13 mouse cellular contexts compared by ENCODE assay signal in the genomic region with DNA sequence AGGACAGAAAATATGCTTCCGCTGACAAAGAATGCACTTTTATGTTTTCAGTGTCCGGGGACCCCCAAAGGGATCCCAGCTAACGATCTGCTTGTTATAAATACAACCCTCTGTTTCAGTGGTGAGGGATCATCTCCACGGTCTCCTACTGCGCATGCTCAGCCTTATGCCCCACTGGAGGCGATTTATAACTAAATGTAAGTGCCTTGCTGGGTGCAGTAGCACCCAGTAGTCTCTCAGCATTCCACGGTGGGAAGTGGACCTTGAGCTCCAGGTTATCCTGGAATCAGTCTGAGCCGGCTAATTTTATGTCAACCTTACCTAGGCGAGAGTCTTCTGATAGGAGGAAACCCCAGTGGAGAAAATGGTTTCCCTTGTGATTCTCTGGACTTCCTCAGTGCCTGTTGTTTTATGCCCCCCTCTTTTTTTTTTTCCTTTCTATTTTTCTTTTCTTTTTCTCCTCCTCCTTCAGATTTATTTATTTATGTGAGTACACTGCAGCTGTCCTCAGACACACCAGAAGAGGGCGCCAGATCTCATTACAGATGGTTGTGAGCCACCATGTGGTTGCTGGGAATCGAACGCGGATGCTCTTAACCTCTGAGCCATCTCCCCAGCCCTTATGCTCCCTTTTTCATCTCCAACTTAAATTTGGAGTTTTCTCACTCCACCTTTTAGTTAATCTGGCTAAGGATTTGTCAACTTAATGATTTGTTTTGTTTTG. TPM values are rescaled to one million over a fixed set of nuclear protein-coding genes. Genes with fewer than 3 reads are reported as not detected.
DNase-seq lines count a peak whose midpoint lies in the region; ATAC-seq lines count a peak whose summit lies in the region.
"Had no signal": no experiment of that assay in that cellular context is flagged by ENCODE, and none has a peak within 500 bp of the region (broad histone marks: within the 10 kb centered on the region; RNA-seq: fewer than 3 reads in every experiment).

No protein-coding gene starts in this region.

- H3K4me3 ChIP-seq in forebrain, embryonic 12.5 days (replicated peaks) = no peak overlapping the region
- no peak overlapping the region for H3K4me3 ChIP-seq in forebrain, embryonic 16.5 days (replicated peaks; ENCODE audit: low read length)
- 0 out of 2 replicates have a peak overlapping the region, but pooled peaks have one; percentile 15 for H3K4me3 ChIP-seq in kidney, embryonic 16.5 days (ENCODE audit: low read length)
- no peak overlapping the region for H3K4me3 ChIP-seq in neural tube, embryonic 13.5 days
- H3K4me3 ChIP-seq: embryonic facial prominence, embryonic 12.5 days had no signal

- peak overlapping the region; percentile 10; the same call in 1 of the 2 replicates for H3K4me2 ChIP-seq in forebrain, embryonic 12.5 days
- no peak overlapping the region for H3K4me2 ChIP-seq in forebrain, embryonic 16.5 days (ENCODE audit: low read length)
- H3K4me2 ChIP-seq in kidney, embryonic 16.5 days (replicated peaks; ENCODE audit: low read depth, low read length) = peak overlapping the region; percentile 51
- peak overlapping the region; percentile 13; the same call in 1 of the 2 replicates for H3K4me2 ChIP-seq in neural tube, embryonic 13.5 days

- H3K36me3 ChIP-seq in forebrain, embryonic 12.5 days (replicated peaks) = no peaks in the 10 kb centered on the region
- no peaks in the 10 kb centered on the region for H3K36me3 ChIP-seq in forebrain, embryonic 16.5 days (ENCODE audit: control insufficient read depth, insufficient read depth)
- H3K36me3 ChIP-seq in kidney, embryonic 16.5 days (ENCODE audit: insufficient read depth, low read length) = no peaks in the 10 kb centered on the region
- no peaks in the 10 kb centered on the region for H3K36me3 ChIP-seq in neural tube, embryonic 13.5 days
- H3K36me3 ChIP-seq: embryonic facial prominence, embryonic 12.5 days; G1E had no signal

- WGBS in forebrain, embryonic 12.5 days = 79% methylated on average over 13 of the region's 13 CpGs
- WGBS in forebrain, embryonic 16.5 days = 78% methylated on average over 13 of the region's 13 CpGs
- WGBS in kidney, embryonic 16.5 days = 80% methylated on average over 13 of the region's 13 CpGs
- 79% methylated on average over 13 of the region's 13 CpGs for WGBS in neural tube, embryonic 13.5 days

- H3K9me3 ChIP-seq in forebrain, embryonic 12.5 days = no peaks in the 10 kb centered on the region
- no peaks in the 10 kb centered on the region for H3K9me3 ChIP-seq in forebrain, embryonic 16.5 days (ENCODE audit: control insufficient read depth, low read length)
- H3K9me3 ChIP-seq in kidney, embryonic 16.5 days (ENCODE audit: low read length) = no peaks in the 10 kb centered on the region
- no peaks in the 10 kb centered on the region for H3K9me3 ChIP-seq in neural tube, embryonic 13.5 days
- H3K9me3 ChIP-seq: embryonic facial prominence, embryonic 12.5 days; G1E had no signal

- H3K9ac ChIP-seq in forebrain, embryonic 12.5 days = no peak overlapping the region
- no peak overlapping the region for H3K9ac ChIP-seq in forebrain, embryonic 16.5 days (replicated peaks; ENCODE audit: low read depth, low read length)
- H3K9ac ChIP-seq in kidney, embryonic 16.5 days (replicated peaks; ENCODE audit: low read length) = no peak overlapping the region
- H3K9ac ChIP-seq in neural tube, embryonic 13.5 days = no peak overlapping the region
- H3K9ac ChIP-seq: embryonic facial prominence, embryonic 12.5 days had no signal

- no peak overlapping the region for H3K27ac ChIP-seq in forebrain, embryonic 12.5 days
- no peak overlapping the region for H3K27ac ChIP-seq in forebrain, embryonic 16.5 days (ENCODE audit: low read length)
- no peak overlapping the region for H3K27ac ChIP-seq in kidney, embryonic 16.5 days (ENCODE audit: low read length)
- no peak overlapping the region for H3K27ac ChIP-seq in neural tube, embryonic 13.5 days (replicated peaks)
- H3K27ac ChIP-seq: embryonic facial prominence, embryonic 12.5 days; macrophage had no signal

- no peak for ATAC-seq in forebrain, embryonic 12.5 days (ENCODE audit: low FRiP score)
- no peak for ATAC-seq in forebrain, embryonic 16.5 days
- no peak for ATAC-seq in kidney, embryonic 16.5 days (ENCODE audit: low FRiP score, low TSS enrichment)
- no peak for ATAC-seq in neural tube, embryonic 13.5 days (ENCODE audit: low read depth)

- no peaks in the 10 kb centered on the region for H3K4me1 ChIP-seq in forebrain, embryonic 12.5 days
- H3K4me1 ChIP-seq in forebrain, embryonic 16.5 days (replicated peaks; ENCODE audit: control insufficient read depth, insufficient read depth, low read length) = no peaks in the 10 kb centered on the region
- H3K4me1 ChIP-seq in kidney, embryonic 16.5 days (ENCODE audit: insufficient read depth, low read length) = peaks cover 10% of the 10 kb centered on the region
- 0 out of 2 replicates have a peak, but pooled peaks cover 3% of the 10 kb centered on the region for H3K4me1 ChIP-seq in neural tube, embryonic 13.5 days (replicated peaks)

- DNase-seq in kidney, adult 8-10 months = no peak
- DNase-seq in neural tube, embryonic 10.5 days (ENCODE audit: extremely low spot score, low spot score) = no peak
- no peak for DNase-seq in yolk sac, embryonic 10.5 days (ENCODE audit: low spot score)
- DNase-seq in frontal cortex, postnatal 36 days (ENCODE audit: low spot score in 2 of 2) = no peak
- DNase-seq: cerebellum, adult 8-10 months; right cerebral cortex, postnatal 4 days had no signal

- H3K27me3 ChIP-seq in forebrain, embryonic 12.5 days = no peaks in the 10 kb centered on the region
- H3K27me3 ChIP-seq in forebrain, embryonic 16.5 days (replicated peaks; ENCODE audit: control insufficient read depth, insufficient read depth, low read length) = no peaks in the 10 kb centered on the region
- H3K27me3 ChIP-seq in kidney, embryonic 16.5 days (ENCODE audit: insufficient read depth, low read length) = no peaks in the 10 kb centered on the region; the same call in 1 of the 2 replicates
- H3K27me3 ChIP-seq in neural tube, embryonic 13.5 days = no peaks in the 10 kb centered on the region
- H3K27me3 ChIP-seq: embryonic facial prominence, embryonic 12.5 days had no signal

RNA-seq across cellular contexts. Expression of gene Gne, which starts 0.8 kb away (rescaled TPM):
- polyA plus RNA-seq in forebrain, embryonic 12.5 days (2016; fragmentation: Nextera tagmentation; extraction: Ambion mirVana) = 20.1 and 21.2 TPM in 2 replicates
- 29.2 and 30.6 TPM in 2 replicates for polyA plus RNA-seq in forebrain, embryonic 16.5 days (2015; fragmentation: Nextera tagmentation; extraction: Ambion mirVana)
- 26.4 and 26.6 TPM in 2 replicates for polyA plus RNA-seq in kidney, embryonic 16.5 days (2015; fragmentation: Nextera tagmentation; extraction: Ambion mirVana)
- 23.3 and 25.4 TPM in 2 replicates for polyA plus RNA-seq in neural tube, embryonic 13.5 days (2015; fragmentation: Nextera tagmentation; extraction: Ambion mirVana)
